Mouse (Mus musculus) 416B (cell line): ENCODE measurements at regions not wholly inside any gene's neighbourhood (a gene's known extent, or its start where the extent isn't known, plus 50 kb on each side); places are given as distances from the start of the nearest gene placed in this dataset.

Source experiments
- DNase-seq: peaks from one replicate; pipeline ENCODE4 v3.0.0; 2011; ENCODE audit warnings: low read depth

DNA sequence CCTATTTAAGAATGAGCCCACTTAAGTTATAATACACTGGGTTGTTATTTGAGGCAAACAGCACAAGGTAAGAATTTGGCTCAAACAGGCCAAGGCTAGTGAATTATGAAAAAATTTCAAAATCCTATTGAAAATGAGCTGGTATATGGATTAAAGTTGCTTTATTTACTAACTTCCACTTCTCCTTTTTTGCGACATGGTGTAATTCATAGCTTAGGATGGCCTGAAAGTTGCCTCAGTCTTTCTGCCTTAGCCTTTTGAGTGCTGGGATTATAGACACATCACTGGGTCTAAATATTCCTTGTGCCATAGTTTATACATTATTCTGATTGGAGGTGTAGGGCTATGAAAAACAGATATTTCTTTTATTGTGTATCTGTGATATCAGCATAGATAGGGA lies 81.9 kb downstream of the Edem1 start:
- DNase-seq, result no peak

DNA sequence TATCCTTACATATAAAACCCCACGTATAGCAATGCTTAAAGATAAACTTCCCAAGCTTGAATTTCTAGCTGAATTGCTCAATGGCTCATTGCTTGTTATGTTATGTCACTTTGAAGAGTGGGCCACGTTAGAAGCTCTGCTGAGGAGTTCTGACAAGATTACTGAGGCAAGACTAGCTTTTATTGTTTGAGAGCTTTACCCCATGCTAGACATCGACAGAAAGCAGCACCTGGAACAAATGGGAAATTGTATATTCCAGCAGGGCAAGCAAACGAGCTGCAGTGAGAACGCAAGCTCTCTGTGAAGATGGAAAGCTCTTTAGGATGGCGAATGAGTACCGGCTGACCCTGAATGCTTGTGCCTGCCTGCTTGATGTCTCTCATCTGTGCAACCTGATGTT lies 84.1 kb downstream of the Edem1 start:
- no peak for DNase-seq

DNA sequence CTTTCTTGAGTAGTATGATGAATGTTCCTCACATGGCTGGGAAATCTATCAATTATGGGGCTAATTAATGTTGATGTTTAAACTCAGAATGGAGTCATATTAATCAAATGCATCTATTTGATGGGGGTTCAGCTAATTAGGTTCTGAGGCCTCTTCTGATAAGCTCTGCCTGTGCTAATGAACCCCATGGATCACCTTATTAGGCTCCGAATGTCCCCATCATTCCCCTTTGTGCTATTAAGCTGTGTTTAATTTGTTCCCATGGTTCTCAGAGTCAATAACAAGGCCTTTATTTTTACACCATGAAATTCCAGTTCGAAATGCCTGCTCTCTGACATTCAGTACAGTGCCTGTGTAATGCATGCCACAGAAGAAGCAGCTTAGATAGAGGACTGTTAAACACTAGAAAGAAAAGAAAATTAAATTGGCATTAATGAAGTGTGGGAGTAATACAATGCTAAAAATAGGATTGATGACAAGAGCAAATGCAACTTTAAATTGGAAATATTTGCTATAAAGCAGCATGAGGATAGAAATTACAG lies 91.0 kb downstream of the Edem1 start:
- DNase-seq, result no peak

DNA sequence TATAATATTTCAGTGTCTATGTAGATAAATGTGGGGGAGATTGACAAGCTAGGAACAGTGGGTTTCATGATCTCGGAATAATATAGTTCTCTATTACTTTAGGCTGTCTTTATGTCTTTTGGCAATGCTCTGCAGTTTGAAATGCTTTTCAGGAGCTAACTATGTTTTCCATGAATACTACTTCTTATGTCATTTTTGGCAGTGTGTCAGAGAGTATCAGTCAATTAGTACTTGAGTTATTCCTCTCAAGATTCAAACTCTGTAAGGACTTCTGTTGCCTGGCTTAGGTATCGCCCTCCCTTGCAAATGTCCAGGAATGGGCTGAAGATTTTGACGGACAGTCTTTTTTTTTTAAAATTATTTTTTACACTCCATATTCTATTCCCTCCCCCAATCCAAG lies 92.7 kb downstream of the Edem1 start:
- DNase-seq, result no peak

DNA sequence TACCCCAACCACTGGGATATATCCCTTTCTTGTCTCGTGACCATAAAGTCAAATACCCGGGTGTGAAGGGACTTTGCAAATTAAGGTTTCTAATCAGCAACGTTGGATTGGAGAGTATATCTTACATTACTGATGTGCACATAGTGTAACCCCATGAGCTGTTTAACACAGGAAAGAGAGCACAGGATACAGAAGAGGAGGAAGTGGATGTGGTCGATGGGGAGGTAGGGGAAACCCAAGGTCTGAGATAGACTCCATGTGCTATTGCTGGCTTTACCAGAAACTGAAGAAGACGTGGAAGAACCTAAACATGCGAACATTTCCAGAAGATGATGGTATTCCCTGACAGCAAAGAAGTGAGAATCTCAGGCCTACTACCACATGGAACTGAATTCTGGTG lies 94.1 kb downstream of the Edem1 start:
- DNase-seq, result peak; percentile 85

DNA sequence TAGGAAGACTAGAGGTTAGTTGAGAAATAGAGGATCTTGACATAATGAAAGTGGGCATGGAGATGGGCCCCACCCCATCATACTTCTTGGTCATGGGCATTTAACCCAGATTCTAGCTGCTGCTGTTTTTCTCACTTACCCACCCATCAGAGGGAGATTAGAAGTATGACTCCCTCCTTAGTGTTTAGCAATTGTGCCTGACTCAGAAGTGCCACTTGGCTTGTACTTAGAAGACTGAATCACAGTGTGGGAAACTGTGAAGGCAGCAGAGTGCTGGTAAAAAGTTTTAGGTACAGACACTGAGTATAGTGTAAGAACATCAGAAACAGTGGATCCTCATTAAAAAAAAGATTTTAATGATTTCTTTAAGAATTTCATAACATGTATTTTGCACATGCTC lies 100.5 kb downstream of the Edem1 start:
- peak; percentile 41 for DNase-seq

DNA sequence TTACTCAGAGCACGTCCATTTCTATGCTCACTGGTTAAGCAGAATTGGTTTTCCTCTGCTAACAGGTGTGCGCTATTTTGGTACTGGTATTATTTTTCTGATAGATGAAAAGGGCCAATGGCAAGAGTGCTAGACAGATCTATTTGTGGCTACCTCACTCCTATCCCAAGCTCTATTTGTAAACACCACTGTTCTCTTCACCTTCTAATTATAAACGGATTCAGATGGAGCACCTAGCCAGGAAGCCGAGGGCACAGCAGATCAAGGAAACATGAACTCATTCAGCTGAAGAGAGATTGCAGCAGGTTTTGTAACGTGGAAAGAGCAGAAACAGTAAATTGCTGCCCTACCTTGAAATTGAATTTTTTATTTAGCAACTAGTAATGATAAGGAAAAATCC lies 110.2 kb downstream of the Edem1 start:
- no peak for DNase-seq

DNA sequence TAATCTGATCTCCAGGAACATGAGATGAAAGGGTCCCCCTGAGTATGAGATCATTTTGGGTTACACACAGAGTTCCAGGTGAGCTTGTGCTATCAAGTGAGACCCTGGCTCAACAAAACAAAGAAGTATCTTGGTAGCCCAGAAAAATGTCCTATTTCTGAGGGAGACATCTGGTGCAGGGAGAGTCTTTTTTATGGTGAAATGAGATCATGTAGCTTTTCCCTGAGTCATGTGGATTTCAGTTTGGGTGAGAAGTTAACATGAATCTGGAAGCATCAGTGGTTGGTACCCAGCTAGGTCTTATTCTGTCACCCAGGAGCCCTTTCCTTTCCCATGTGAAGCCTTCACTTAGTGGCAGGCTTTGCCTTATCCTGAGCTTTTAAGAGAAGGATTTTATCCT lies 113.8 kb downstream of the Edem1 start:
- DNase-seq, result no peak

DNA sequence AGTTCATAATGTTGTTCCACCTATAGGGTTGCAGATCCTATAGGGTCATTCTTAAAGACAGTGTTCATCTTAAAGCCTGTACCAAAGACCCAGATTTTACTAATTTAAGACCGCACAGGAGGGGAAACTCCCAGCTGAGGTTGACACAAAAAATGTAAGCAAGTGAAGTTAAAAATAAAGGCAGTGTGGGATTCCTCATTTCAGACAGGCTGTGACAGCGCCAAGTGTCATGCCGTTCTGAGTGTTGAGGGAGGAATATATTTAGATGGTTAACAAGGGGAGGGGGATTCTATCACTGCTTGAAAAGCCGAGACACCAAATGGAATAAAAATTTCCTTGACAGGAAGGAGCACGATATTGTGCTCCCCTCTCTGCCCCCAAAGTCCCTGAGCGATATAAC lies 123.9 kb downstream of the Edem1 start:
- DNase-seq, result no peak

DNA sequence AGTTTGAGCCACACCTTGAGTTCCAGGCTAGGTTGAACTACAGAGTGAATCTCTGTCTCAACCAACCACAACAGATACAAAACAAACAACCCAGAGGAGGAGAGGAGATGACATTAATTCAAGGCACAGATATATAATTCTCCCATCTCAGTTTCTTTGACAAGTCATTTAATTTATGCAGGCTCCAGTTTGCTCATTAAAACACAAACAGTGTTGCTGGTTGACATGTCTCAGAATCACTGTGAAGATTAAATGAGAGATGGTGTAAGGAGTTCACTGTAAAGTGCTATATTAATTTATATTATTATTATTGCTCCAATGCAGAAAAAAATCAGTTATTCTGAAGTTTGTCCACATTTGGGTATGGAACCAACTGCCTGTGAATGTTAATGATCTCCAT lies 134.4 kb downstream of the Edem1 start:
- DNase-seq, result no peak

DNA sequence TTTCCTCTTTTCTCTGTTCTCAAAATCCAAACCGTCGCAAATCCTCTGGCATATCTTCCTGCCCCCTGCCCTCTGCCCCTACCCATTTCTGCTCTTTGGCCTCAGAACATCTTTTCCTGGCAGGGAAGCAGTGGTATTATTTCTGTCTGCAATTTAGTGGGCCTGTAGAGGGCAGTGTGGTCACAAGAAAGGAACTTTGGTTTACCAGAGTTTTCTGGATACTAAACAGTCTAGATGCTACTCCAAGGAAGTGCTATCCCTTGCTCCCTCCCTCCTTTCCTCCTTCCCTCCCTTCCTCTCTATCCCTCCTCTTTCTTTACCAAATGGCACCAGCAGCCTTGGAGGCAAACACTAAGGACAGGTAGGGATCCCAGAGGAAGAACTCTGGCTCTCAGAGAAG lies 134.9 kb downstream of the Edem1 start:
- DNase-seq, result peak; percentile 53

DNA sequence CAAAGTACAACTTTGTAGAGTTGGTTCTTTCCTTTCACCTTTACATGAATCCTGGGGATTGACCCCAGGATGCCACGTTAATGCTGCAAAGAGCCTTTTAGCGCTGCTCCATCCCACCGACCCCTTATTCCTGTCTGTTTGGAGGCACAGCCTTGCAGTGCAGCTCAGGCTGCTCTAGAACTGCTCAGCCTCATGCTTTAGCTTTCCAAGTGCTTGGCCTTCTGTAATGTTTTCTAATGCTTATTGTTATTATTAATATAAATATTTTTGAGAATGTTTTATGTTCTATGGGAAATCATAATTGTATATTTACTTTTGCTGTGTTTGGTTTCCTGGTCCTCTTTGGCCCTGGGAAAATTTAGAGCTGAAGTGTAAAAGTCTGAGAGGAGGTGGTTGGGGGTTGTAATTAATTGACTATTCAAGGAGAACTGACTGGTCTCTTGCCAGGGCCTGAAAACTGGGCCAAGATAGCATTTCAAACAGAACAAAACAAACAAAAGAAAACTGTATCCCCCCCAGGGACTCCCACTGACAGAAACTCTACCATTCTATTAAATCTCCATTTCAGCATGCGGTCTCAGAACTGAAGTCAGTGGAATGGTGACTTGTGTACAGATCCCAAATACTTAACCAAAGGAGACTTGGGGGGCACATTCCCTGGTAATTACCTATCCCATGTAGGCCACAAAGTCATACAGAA lies 141.2 kb downstream of the Edem1 start:
- no peak for DNase-seq

DNA sequence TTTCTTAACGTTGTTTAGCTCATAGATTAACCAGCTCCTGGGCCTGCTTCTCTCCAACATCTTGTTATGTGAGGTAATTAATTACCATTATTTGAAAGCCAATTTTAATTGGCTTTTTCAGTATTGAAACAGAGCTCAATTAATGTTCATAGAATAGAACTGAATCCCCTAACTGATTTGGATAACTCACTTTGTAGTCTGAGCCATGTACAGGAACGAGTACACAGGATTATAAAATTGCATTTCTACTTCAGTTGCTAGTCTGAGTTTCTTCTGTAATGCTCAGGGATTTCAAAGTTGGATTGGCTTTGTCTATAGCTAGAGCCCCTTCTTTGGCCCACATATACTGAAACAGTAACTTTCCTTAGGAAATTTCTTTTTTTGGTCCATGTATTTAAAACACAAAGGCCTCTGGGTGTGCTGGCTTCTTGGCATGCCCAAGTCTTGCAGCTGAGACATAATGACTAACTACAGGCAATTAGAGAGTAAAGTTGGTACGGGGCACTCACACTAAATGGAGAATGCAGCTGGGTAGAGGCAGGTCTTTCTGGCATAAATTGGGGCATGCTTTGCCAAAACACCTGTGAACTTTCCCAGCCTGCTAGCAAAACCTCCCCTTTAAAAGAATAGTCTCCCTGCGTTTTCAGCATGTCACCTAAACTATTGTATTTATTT lies 143.1 kb downstream of the Edem1 start:
- no peak for DNase-seq

DNA sequence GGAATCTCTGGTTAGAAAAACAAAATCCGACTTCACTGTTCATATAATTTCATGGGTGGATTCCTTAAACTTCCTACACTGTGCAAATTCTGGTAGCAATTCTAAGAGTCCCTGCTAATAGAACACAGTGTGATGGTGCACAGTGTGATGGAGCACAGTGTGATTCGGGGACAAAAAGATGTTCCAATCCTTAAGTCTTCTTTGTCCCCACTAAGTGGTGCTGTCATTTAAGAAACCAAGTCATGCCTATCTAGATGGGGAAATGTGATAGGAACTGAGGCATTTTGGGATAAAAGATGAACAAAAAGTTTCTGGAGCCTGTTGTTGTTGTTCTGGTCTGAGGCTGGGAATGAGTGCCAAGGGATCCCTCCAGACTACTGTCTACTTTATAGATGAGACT lies 145.3 kb downstream of the Edem1 start:
- no peak for DNase-seq

DNA sequence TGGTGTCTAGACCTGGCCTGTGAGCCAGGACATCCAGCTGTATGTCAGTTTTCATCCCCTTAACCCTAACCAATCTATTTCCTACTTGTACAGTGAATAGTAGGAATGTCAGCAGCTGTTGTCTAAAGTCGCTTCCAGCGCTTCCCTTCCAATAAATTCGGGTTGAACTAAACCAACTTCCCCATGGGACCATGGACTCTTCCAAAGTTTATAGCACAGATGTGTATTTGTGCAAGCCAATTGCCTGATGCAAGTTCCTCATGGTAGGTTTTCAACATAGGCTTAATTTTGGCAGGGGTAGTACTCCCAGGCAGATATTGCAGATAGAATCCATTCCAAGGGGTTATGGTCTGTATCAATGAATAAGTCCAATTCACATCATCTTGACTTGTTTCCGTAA lies 161.1 kb downstream of the Edem1 start:
- no peak for DNase-seq

DNA sequence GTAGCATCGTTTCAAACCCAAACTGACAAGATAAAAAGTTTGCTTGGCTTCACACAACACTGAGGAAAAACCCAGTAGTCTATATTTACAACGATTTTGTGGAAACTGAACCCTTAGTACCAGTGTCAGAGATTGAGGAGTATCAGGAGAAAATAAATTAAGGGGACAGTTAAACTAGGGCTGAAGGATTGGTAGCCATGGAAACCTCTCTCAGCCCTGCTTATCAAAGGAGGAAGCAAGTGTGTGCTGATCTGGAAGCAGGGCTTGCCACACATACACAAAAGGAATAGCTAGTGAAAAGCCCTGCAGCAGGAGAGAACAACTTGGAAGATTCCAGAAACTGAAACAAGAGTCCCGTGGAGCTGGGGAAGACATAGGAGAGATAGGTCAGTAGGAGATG lies 165.3 kb downstream of the Edem1 start:
- peak; percentile 30 for DNase-seq

DNA sequence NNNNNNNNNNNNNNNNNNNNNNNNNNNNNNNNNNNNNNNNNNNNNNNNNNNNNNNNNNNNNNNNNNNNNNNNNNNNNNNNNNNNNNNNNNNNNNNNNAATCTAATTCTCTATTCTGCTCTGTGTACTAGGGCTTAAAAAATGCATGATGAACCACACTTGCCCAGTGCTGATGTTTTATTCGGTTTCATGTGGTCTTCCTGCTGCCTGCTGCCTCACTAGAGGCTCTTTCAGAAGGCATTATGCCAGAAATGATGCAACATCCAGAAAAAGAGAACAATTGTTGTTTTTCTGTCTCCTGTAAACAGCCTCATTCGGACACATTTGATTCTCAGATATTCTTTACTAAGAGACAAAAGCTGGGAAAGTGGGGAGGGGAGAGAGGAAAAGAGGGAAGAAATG lies 176.0 kb downstream of the Edem1 start:
- DNase-seq, result no peak

DNA sequence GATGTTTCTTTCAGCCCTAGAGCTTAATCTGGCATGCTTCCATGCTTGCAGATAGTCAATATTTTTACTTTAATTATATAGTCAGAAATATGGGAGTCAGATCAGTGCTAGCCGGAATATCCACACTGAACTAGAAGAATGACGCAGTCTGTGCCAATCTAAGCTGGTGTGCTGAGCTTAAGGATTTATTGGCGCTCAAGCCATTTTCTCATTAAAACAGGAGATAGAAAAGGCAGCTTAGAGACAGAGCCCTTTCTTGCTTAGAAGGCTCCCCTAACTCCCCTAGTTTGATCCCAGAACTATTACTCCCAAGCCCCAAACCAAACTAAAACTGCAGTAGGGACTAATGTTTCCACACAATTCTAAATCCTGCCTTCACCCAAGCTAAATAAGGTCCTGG lies 180.9 kb downstream of the Edem1 start:
- DNase-seq, result no peak

DNA sequence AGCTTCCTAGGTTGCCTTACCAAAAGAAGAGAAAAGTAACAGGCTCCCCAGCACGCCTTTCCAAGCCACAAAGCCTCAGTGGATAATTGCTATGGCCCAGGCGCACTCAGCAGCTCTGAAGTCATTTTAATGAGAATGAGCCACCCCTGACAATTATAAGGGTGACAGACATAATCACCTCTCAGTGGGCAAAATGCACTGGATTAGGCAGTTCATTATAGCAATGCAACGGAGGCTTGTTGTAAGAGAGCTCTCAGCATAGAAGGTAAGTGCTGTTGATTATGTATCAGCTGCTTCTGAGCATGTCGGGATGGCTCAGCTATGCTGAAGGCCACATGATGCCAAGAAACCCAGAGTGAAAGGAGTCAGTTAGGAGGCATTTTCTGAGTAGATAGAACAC lies 181.4 kb downstream of the Edem1 start:
- DNase-seq, result no peak

DNA sequence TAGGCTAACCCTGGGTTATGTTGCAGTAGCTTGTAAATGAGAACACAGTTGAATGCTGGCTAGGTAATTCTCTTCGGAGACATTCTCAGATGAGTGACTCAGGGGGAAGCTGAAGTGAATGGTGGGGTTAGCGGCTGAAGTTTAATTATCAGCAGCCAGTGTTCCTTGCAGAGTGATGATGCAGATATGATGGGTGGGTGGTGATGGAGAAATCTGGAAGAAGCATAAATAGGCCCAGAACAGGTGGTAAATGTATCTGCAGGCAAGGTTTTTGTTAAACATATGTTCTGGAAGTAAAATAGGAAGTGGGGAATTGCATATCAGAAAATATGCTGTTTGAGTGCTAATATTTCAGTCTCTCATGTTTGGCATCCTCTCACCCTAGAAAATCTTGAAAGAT lies 191.3 kb downstream of the Edem1 start:
- no peak for DNase-seq
